Mouse (Mus musculus) MN1 (cell line): ENCODE data around the gene Emc1.

Experiments
- DNase-seq: peaks from one replicate; pipeline ENCODE4 v3.0.0-alpha.2; 2016; ENCODE audit warnings: low spot score

Emc1 gene

DNA sequence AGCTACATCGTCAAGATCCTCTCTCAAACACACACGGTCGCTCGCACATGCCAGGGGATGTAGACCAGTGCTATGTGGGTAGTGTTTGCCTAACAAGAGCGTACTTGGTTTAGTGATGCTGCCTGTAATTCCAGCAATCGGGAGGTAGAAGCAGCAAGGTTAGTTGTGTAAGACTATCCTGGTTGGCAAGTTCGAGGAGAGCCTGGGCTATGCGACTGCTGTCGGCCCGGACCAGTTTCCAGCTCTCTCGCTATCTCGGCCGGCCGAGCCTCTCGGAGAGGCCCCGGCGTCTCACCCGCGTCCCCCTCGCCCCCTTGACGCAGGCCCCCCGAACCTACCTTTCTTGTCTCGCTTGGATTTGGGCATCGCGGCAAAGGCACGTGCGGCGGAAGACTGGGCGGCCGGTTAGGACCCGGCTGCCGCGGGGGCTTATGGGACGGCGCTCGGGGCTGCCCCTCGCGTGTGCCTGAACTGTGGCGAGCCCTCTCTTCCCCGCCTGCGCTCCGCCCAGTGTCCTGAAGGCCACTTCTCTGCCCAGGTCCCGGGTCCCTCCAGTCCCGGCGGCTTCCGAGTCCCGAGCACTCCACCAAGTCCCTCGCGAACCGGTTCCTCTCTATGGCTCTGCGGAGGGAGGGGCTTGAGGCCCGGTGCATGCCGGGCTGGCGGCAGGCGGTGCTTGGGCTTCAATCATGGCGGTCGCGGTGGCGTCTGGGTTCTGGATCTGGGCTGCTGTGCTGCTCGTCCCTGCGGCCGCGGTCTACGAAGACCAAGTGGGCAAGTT lies at the start of gene Emc1, which contains the start of the genes Mrto4 and Ubr4:
TSS of gene Emc1 (plus strand) at position 657 of the 781 bp plus-strand sequence.
TSS of gene Mrto4 (minus strand) at position 646 of the 781 bp plus-strand sequence.
TSS of gene Ubr4 (plus strand) at position 679 of the 781 bp plus-strand sequence.
- peak; percentile 88 for DNase-seq

DNA sequence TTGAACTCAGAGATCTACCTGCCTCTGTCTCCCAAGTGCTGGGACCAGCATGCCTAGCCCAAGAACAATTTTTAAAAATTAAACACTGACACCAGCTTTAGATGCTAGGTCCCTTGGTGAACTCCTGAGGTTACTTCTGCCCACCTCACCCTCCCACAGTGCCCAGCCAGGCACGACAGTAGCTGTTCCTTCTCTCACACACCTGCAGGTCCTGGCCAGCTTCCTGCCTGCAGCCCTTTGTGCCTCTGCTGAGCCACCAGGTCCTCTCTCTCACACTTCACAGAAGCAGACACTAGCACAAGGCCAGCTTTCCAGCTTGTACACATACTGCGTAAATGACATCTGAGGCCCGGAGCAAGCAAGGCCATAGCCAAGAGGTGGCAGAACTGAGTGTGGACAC lies 46.9 kb upstream of the Emc1 start:
- DNase-seq, result no peak

DNA sequence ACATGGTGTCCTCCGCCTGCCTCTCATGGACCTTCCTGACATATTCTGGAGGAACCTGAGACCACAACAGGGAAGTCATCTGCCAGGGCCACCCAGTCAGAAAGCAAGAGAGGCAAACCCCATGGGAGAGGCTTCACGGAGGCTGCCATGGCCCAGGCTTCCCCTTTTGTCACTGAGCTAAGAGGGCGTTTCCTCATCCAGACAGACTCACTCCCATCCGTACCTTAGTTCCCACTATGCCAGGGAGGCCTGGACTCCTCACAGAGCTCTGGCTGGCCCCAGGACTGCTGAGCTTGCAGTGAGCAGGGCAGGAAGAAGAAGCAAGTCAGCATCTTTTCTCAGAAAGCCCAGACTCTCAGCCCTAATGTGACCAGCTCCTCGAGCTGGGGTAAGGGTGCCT lies 44.5 kb upstream of the Emc1 start:
- DNase-seq, result no peak

DNA sequence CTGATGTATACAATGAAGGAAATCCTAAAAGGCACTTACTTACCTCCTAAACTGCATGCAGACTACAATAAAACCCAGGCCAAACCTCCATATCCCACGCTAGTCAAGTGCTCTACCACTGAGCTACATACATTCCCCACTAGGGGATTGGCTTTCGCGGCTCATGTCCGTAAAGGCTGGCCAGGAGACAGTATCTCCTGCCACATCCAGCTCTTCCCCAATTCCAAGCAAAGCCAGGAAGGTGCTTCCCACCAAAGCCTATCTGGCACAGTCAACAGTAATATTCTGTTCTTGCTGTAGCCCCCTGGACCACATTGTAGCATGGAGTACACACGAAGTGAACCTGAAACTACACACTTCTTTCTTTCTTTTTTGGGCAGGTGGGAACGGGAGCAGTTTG lies 42.7 kb upstream of the Emc1 start:
- peak; percentile 64 for DNase-seq

DNA sequence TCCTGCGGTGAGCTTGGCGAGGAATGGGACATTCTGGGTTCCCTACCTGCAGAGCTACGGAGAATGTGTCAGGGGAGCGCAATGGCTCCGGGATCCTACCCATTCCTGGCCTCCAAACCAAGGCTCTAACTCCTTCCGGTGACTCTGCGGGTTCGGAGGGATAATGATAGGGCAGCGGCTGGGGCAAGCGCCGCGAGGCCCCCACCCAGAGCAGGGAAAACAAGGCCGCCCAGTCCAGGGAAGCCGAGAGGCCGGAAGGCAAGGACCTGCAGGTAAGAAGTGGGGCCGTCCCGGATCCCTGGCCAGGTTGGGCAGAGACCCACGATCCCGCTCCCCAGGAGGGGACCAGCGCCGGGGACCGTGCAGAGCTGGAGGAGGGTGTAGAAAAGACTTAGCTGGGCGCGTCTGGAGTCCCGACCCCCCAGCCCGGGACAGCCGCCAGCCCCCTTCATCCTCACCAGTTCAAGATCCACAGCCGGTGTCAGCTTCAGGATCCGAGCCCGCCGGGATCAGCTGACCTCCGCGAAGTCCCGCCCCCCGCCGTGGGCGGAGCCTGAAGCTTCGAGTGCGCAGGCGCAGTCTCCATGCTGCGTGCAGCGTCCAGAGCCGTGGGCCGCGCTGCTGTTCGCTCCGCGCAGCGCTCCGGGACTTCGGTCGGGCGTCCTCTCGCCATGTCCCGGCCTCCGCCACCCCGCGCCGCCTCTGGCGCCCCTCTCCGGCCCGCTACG lies 42.1 kb upstream of the Emc1 start, which contains the start of the genes Pqlc2 and Akr7a5:
TSS of gene Pqlc2 (minus strand) at position 538 of the 728 bp plus-strand sequence.
TSS of gene Akr7a5 (plus strand) at position 574 of the 728 bp plus-strand sequence.
- peak; percentile 98 for DNase-seq

DNA sequence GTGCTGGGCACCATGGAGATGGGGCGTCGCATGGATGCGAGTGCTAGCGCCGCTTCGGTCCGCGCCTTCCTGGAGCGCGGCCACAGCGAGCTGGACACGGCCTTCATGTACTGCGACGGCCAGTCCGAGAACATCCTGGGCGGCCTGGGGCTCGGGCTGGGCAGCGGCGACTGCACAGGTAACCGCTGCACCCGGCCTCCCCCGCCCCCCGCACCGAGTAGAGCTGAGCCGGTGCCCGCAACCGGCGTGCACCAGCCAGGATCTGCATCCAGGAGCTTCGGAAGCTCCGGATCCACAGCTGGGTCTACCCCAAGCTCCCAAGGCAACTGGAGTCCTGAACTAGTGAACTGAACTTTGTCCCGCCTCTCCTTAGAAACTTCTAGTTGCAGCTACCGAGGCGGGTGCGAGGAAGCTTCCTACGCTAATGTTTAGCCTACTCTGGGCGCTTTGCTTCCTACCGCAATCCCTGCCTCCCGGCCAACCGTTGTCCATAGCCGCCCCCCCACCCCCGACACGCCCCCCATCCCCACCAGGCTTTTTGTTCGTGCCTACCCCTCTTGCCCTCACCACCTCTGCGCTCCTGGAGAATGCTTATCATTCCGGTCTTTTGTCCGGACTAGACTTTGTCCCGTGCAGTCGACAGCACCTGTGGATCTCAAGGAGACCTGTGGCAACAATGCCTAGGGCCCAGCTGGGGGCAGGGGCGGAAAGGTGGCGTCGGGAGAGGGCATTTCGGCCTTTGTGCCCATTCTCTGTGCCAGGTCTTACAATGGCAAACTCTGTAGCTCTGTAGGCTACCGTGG lies 41.3 kb upstream of the Emc1 start:
- peak; percentile 41 for DNase-seq

DNA sequence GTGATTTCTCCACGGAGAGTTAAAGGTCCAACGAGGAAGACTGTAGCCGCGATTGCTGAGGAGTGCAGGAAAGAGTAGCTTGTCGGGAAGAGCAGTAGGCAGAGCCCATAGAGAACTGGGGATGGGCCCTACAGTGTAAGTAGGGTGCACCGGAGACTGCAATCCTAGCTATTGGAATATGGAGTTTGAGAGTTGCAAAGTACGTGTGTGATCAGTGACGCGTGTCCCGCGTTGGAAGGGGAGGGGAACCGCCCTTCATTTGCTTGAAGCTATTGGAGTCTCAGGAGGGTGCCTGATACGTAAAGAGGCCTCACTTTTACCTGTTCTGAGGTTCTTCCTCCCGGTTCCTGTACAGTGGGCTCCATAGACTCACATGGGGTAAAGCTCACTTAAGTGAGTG lies 40.7 kb upstream of the Emc1 start:
- no peak for DNase-seq

DNA sequence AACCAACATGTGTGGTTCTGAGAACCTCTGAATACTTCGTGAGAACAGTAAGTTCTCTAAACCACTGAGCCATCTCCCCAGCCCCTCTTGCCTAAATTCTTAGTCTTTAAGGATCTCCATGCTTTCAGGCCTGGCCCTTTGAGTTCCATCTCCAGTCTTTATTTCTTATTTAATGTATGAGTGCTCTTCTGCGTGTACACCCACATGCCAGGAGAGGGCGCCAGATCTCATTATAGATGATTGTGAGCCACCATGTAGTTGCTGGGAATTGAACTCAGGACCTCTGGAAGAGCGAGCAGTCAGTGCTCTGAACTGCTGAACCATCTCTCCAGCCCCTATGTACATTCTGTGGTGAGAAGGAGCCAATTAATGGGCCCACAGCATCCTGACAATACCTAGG lies 39.8 kb upstream of the Emc1 start:
- DNase-seq, result peak; percentile 55

DNA sequence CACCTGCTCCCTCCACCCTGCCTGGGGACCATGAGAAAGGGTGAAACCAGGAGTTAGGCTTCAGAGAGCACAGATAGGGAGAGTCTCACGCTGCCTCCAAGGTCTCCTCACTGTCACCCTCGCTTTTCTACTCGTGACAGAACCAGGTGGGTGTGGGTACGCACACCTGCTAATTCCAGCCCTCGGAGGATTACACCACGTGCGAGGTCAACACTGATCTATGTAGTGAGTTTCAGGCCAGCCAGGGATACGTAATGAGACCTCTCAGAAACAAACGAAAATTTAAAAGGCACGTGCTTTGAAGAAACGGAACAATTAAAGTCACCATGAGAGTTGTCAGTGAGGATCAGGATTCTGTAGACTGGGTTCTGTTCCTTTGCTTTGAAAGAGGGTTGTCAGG lies 33.9 kb upstream of the Emc1 start:
- DNase-seq, result no peak

DNA sequence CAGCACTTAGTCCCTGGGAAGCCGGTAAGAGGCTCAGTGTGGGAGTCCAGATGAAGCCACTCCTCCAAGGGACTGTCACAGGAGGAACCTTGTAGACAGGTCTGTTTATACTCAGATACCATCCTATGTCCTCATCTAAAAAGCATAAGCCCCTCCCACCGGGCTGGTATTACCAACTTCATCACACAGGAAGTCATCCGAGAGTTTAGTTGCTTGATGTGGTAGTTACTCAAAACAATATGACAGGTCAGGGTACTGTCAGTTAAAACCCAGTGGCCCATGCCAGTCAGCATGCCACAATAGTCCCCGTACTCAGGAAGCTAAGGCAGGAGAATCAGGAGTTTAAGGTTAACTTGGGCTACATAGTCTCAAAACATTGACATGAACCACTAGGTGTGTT lies 32.6 kb upstream of the Emc1 start:
- no peak for DNase-seq

DNA sequence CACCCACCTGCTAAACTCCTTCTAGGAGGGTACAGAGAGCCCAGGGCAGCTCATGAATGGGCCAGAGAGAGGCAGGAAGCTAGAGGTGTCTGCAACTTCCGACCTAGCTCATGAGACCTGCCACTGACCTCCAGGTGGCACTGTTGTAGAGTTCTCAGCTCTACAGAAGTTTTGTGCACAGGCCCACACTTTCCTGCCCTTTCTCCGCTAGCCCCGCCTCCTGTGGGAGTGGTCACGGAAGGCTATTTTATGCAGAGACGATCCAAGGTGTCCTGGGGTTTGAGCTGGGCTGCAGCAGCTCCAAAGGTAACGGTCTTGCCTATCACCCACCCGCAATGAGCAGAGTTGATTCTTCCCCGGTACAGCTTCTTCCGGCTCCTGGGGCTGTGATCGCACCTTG lies 21.8 kb upstream of the Emc1 start:
- DNase-seq, result peak; percentile 77

DNA sequence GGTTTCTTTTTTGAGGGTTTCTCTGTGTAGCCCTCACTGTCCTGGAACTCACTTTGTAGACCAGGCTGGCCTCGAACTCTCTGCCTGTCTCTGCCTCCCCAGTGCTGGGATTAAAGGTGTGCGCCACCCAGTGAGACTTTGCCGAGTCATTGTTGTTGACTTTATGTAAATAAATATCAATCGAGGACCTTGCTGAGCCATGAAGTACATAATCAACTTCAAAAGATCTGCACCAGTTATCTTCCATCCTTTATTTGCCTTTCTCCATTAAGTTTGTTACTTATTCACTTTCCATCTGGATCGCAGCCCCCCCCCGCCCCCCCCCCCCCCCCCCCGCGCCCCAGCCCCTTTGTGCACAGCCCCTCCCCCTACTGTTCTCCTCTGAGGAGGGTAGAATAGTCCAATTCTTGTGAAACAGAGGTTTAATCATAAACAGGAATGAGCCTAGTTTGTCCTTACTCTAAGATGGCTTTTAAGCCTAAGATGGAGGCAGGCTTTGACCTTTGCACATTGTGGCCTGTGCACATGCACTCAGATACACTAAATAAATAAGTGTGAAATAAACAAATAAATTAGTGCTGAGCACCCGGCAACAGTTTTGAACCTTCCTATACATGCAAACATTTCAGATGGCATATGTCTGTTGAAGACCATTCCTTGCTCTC lies 17.6 kb upstream of the Emc1 start:
- no peak for DNase-seq

DNA sequence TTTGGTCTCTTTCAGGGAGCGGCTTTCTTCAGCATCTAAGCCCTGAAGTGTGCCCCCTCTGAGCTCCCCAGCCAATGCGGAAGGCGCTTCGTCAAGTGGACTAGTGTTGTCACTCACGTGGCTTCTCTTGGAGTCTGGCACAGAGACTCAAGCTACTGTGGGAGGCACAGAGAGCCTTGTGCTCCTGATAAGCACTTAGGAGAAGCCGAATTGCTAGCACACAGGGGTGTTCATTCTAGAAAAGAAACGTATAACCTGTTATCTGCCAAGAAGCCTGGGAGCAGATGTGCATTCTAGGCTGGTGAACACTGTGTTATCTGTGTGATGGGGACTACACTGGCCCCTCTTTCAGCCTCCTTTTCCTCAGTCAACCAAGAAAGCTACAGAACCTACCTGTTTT lies 16.9 kb upstream of the Emc1 start:
- DNase-seq, result no peak

DNA sequence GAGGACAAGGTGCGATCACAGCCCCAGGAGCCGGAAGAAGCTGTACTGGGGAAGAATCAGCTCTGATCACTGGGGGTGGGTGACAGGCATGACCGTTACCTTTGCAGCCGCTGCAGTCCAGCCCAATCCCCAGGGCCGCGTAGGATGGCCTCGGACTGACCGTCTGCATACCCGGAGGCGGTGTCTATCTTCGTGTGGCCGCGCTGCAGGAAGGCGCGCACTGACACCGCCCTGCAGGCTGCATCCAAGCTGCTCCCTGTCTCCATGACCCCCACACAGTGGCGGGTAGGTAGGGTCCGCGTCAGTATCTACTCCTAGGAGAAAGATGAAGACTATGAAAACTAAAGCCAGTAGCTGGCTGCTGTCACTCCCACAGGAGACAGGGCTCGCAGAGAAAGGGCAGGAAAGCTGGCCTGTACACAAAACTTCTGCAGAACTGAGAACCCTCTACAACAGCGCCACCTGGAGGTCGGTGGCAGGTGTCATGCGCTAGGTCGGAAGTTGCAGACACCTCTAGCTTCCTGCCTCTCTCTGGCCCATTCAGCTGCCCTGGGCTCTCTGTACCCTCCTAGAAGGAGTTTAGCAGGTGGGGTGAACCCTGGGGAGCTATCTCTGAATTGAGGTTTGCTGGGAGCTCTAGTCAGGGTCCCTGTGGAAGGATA lies 15.4 kb upstream of the Emc1 start:
- DNase-seq, result peak; percentile 50

DNA sequence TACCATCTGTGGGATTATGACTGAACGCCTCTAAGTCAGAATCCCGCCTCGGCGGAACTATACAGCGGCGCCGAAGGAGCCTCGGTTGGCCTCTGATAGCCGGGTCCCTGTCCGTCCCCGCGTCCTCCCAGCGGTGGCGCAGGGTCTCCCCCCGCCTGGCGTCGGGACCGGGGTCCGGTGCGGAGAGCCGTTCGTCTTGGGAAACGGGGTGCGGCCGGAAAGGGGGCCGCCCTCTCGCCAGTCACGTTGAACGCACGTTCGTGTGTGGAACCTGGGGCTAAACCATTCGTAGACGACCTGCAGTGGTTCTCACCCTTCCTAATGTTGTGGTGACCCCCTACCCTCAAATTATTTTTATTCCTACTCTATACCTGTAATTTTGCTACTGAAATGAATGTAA lies 14.2 kb upstream of the Emc1 start:
- no peak for DNase-seq

DNA sequence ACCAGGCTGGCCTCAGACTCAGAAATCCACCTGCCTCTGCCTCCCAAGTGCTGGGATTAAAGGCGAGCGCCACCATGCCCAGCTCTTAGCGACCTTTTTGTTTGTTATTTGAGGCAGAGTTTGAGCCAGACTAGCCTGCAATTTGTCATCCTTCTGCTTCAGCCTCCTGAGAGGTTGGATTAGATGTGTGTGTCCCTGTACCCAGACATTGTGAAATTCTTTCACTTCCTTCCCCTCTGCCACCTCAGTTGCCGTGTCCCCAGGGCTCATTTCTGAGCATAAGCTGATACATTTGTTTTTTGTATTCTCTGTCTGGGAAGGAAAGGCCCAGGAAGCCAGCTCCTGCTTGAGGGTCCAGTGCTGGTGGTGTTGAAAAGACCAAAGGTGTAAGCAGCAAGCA lies 11.6 kb upstream of the Emc1 start:
- DNase-seq, result no peak

DNA sequence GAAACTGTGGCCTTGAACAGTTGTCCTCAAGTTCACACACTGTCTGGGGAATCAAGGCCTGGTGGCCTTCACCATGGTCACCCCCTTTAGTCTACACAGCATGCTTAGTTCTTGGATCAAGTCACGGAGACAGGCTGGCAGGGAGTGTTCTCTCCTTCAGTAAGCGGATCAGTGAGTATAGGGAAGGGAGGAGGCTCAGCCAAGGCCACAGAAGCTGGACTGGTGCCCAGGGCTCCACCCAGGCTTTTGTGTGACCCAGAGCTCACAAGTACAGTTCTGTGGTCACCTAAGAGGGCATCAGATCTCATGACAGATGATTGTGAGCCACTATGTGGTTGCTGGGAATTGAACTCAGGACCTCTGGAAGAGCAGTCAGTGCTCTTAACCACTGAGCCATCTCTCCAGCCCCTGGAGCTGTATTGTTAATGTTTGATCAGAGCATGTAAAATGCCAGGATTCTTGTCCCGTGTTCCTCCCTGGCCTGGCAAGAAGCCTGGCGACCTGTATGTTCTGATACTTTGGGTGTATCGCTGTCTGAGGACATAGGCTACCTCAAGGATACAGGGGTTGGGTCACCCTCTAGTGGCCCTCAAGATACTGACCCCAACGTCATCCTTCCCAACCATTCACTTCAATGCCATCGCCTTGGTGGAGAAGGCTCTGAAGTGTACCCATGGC lies 10.7 kb upstream of the Emc1 start:
- DNase-seq, result peak; percentile 28

DNA sequence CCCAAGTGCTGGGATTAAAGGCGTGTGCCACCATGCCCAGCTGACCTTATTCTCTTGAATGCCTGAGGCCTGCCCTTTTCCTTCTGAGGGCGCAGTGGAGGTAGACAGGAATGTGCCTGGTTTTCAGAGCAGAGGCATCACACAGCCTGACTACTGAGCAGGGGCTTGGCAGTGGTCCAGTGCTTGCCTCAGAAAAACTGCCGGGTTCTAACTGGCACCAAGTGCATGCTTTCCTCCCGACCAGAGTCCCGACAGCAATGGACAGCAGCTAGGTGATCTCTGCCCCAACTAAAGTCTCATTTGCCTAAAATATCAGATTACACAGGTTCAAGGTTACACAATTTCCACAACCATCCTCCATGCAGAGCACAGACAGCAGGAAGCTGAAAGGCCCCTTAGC lies 8.7 kb upstream of the Emc1 start:
- DNase-seq, result peak; percentile 75

DNA sequence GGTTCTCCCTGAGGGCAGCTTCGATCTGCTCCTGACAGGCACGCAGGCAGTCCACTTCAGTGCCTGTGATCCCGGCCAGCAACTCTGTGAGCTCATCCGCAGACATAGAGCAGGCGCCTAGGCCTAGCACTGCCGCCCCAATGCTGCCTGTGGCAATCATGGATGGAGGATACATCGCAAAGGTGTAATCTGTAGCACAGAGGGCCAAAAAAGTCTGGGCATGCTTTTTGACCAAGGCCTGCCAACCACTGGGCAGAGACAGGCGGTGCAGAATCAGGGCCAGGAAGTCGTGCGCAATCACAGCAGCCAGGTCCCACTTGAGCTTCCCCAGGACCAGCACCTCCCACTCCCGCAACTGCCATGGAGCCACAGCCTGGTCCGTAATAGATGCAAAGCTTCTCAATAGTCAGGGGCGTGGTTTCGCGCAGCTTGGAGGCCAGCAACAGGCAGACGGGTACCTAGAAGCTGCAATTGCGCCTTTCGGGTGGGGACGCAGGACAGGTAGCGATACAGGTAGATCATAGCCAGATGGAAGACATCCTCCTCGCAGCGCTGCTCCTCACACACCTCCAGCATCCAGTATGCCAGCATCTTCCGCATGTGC lies 6.9 kb upstream of the Emc1 start:
- DNase-seq, result no peak

DNA sequence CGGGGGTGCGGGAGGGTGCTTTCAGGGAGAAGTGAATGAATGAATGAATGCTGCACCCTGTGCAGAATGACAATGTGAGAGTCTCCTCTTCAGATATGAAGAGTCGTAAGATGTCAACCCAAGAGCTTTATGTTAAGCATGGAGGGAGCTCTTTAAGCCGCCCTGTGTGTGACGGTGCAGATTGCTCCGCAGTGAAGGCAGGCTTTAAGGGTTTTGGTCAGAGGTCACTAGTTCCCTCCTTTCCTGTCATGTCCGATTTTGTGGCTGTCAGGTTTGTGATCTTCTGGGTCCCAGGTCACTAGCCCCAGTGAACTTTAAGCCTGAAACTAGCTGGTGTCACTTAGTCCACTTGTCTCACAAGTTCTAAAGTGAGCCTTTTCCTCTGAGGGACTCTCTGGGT lies 445 bp downstream of the Emc1 start:
- peak; percentile 45 for DNase-seq
